Mouse (Mus musculus) frontal cortex, postnatal 10 days (tissue): Measurements from ENCODE around the gene 4930415O20Rik.
"Not testable (repeated sequence)": the region's sequence is repeated elsewhere in the genome, so short reads cannot be mapped to it uniquely, and the experiment has no call there.

Experiments
- DNase-seq, 2 experiments: peaks; one replicate each; pipeline ENCODE4 v3.0.0; 2022; ENCODE audit warnings: low spot score in 2 of 2, mixed read lengths in 1 of 2

Gene 4930415O20Rik

GRCm38 (mm10) chr15:98568256-98569033 is 2.4 kb upstream of the 4930415O20Rik start:
- no peak for DNase-seq

DNA sequence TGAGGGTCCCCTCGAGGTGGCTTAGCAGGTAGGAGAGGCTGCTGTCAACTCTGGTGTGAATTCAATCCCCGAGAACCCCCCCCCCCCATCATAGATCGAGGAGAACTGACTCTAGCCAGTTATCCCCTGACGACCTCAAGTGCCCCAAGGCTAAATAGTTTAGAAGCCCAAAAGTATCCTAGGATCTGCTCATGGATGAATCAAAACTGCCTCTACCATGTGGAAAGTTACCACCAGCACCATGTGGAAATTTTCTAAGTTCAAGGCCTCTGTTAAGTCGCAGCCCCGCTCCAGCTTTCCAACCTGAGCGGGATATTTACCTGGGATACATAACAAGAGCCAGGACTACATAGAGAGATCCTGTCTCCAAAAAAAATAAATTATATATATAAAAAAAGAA is 1.6 kb upstream of the 4930415O20Rik start:
- DNase-seq: no peak

- peak in 1 of 2 experiments; percentile 30 for DNase-seq
Observed at GRCm38 (mm10) chr15:98569795-98570365, 924 bp upstream of the 4930415O20Rik start.

GRCm38 (mm10) chr15:98573293-98573692 is 2.5 kb downstream of the 4930415O20Rik start:
- no peak for DNase-seq

- DNase-seq: no peak
Observed at GRCm38 (mm10) chr15:98579310-98579709, 8.5 kb downstream of the 4930415O20Rik start.

DNA sequence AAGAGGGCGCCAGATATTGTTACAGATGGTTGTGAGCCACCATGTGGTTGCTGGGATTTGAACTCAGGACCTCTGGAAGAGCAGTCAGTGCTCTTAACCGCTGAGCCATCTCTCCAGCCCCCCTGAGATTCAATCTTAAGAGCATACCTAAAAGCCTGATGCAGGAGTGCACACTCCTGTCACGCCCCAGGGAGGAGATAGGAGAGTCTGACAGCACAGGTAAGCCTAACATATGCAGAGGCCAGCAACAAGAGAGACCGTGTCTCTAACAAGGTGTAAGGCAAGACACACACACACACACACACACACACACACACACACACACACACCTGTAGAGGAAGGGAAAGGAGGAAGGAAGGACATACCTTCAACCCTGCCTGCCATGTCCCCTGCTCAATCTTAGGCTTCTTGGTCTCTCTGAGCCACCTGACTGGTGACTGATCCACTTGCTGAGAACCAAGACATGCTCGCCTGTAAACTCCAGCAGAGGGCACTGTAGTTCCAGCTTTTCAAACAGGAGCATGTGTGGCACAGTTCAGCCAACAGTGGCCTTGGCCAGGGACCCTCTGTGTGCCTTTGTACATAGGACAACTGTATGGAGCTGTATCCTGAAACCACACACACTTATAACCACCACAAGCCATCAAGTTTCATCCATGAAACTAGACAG is 9.1 kb downstream of the 4930415O20Rik start:
- DNase-seq: peak; percentile 52 to 72

- DNase-seq: no peak
Observed at GRCm38 (mm10) chr15:98582410-98582809, 11.6 kb downstream of the 4930415O20Rik start.

GRCm38 (mm10) chr15:98582996-98583395 is 12.2 kb downstream of the 4930415O20Rik start:
- no peak for DNase-seq

GRCm38 (mm10) chr15:98585421-98585820 is 14.6 kb downstream of the 4930415O20Rik start:
- DNase-seq: no peak

GRCm38 (mm10) chr15:98586141-98586540 is 15.3 kb downstream of the 4930415O20Rik start:
- DNase-seq: not testable (repeated sequence)

DNA sequence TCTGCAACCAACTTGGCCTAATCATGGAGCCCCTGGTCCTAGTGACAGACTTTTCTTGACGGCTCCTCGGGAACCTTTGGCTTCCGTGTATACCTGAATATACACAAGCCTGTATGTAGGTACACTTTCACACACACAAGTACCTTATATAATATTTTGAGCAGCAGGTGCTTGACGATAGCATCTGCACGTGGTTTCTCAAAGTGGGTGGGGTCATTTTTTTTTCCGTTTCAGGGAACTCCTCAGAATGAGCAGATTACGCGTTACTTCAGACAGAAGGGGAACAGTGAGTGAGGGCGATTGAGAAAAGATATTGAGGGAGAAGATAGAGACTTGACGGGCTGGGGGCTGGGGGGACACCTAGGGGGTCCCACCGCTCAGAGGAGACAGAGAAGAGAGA is 16.9 kb downstream of the 4930415O20Rik start:
- no peak for DNase-seq

- no peak for DNase-seq
Observed at GRCm38 (mm10) chr15:98589640-98590336, 19.0 kb downstream of the 4930415O20Rik start.

GRCm38 (mm10) chr15:98591396-98591795 is 20.6 kb downstream of the 4930415O20Rik start:
- no peak for DNase-seq

- no peak for DNase-seq
Observed at GRCm38 (mm10) chr15:98594193-98594592, 23.4 kb downstream of the 4930415O20Rik start.

GRCm38 (mm10) chr15:98595049-98595448 is 24.2 kb downstream of the 4930415O20Rik start:
- no peak for DNase-seq

GRCm38 (mm10) chr15:98596609-98597008 is 25.8 kb downstream of the 4930415O20Rik start:
- DNase-seq: no peak

DNA sequence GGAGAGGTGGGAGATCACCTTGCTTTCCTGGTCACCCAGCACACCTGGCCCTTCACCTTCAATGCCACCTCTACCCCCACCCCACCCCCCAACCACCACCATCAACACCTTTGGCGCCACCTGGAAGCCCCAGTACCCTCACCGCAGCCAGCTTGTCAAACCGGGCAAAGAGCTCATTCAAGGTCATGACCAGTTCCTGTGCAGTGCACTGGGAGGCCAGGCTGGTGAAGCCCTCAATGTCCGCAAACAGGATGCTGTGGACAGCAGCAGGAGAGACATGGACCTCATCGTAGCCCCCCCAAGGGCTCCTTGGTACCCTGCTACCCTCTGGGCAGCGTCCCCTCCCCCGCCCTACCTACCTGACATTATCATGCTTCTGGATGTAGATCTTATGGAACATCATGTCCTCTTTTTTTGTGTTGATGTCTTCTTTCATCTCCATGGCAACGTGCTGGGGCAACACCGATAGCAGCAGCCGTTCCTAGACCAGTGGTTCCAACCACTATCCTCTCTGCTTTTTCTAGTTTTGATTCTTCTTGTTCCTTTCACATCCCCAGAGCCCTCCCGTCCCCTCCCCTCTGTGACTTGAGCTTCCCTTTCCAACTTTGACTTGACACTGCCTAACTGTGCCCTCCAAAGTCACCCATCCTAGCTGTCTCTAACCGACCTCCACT is 29.4 kb downstream of the 4930415O20Rik start:
- no peak for DNase-seq

DNA sequence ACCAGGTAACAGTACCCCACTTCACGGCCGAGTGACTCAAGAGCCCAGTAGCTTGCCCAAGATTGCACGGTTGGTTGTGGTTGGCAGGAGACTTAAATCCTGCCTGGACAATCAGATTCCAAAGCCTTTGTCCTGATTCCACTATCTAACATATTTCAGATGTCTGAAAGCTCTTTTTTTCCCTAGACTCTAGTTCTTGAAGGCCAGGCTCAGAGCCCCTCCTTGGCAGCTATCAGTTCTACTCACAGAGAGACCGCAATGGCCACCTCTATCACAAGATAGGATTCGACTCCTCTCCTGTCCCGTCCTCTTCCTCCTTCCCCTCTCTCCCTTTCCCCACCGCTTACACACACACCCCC is 31.0 kb downstream of the 4930415O20Rik start:
- no peak for DNase-seq

DNA sequence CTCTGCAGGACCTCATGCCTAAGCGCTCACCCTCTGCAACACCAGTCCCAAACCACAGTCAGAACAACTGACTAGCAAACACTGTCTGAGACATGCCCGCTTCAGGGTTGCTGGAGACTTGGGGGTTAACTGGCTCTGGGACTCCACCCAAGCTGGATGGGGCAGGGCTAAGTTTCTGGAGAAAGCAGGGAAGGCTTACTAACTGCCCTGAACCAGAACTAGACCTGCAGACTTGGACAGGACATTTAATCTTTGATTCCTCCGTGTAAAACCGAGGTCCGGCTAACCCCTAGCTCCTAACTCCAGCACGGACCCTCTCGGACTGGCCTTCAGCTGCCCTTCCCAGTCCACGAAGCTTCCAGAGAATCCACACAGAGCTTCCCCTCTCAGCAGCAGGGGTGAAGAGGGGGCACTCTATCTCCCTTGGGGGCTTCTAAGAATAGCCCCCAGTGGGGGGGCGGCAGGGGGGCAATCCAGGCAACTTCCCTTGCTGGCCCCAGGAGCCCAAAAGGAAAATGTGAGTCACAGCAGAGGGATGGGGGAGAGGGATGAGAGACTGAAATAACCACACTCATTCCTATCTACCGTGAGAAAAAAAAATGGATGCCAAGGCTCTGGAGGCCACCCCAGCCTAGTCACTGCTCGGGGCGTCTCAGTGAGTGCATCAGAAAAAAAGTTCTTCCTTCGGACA is 31.5 kb downstream of the 4930415O20Rik start:
- no peak for DNase-seq

- DNase-seq: no peak
Observed at GRCm38 (mm10) chr15:98602921-98603458, 32.2 kb downstream of the 4930415O20Rik start.
